ENCODE assay signal across 9 mouse cellular contexts in the genomic region with DNA sequence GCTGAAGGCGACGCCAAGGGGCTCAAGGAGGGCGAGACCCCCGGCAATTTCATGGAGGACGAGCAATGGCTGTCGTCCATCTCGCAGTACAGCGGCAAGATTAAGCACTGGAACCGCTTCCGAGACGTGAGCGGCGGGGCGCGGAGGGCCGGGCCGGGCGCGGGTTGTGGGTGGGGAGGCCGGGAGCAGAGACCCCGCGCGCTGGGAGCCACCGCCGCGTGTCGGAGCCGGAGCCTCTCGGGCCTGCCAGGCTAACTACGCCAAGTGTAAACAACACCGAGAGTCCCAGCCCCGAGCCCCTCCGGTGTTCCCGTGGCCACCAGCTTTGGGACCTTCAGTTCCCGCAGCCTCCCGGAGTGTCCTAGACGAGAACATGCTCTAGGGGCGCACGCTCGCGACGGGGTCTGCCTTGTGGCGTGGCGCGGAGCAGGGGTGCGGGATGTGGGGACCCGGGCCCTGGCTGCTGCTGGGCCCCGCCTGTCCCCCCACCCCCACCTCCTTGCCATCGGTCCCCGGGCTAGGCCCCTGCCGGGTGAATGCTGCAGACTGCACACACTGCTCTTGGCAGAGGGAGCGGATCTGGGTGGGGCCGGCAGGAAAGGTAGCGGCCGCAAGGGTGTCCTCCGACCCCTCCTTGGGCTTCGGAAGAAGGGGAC. TPM values are rescaled to one million over a fixed set of nuclear protein-coding genes. Genes with fewer than 3 reads are reported as not detected.
DNase-seq lines count a peak whose midpoint lies in the region; ATAC-seq and TF ChIP-seq lines count a peak whose summit lies in the region.
"Had no signal": no experiment of that assay in that cellular context is flagged by ENCODE, and none has a peak within 500 bp of the region (broad histone marks: within the 10 kb centered on the region; RNA-seq: fewer than 3 reads in every experiment).

No protein-coding gene starts in this region.

- peaks cover 25% of the 10 kb centered on the region for H3K4me1 ChIP-seq in embryonic facial prominence, embryonic 15.5 days
- H3K4me1 ChIP-seq in heart, postnatal 0 days (ENCODE audit: control insufficient read depth, insufficient read depth) = peaks cover 5% of the 10 kb centered on the region; the same call in 1 of the 2 replicates

- H3K4me2 ChIP-seq in embryonic facial prominence, embryonic 15.5 days (replicated peaks) = peak overlapping the region; percentile 99
- H3K4me2 ChIP-seq in heart, postnatal 0 days (ENCODE audit: low read depth, low read length) = peak overlapping the region; percentile 79

- ATAC-seq in embryonic facial prominence, embryonic 15.5 days (ENCODE audit: insufficient number of reproducible peaks, low FRiP score, low TSS enrichment, low read depth) = peak; percentile 44; the same call in 1 of the 2 replicates
- peak; percentile 77 for ATAC-seq in heart, postnatal 0 days (ENCODE audit: insufficient read depth, low read depth)
- ATAC-seq in megakaryocyte progenitor cell, adult 5-6 weeks (replicated peaks; ENCODE audit: poor library complexity) = peak; percentile 63

- no peaks in the 10 kb centered on the region for H3K36me3 ChIP-seq in embryonic facial prominence, embryonic 15.5 days
- H3K36me3 ChIP-seq in heart, postnatal 0 days (replicated peaks; ENCODE audit: control insufficient read depth, insufficient read depth, low read length) = no peaks in the 10 kb centered on the region

- peak; percentile 49 for DNase-seq in layer of hippocampus, adult 11-12 months (ENCODE audit: low spot score)
- no peak for DNase-seq in layer of hippocampus, adult 9-11 months
- peak; percentile 43 to 55 for DNase-seq in adrenal gland, postnatal 36 days
- peak; percentile 38 for DNase-seq in heart, postnatal 0 days (ENCODE audit: low spot score)
- DNase-seq in layer of hippocampus, postnatal 25 days (ENCODE audit: extremely low spot score in 1 of 2, low spot score in 1 of 2) = peak; percentile 47 to 70
- DNase-seq in right cerebral cortex, postnatal 4 days = peak; percentile 75

- no peaks in the 10 kb centered on the region for H3K9me3 ChIP-seq in embryonic facial prominence, embryonic 15.5 days (replicated peaks)
- no peaks in the 10 kb centered on the region for H3K9me3 ChIP-seq in heart, postnatal 0 days (replicated peaks; ENCODE audit: control insufficient read depth, low read length)

- TF ChIP-seq CTCF in heart, postnatal 0 days (IDR thresholded peaks at IDR 0.05; ENCODE audit: low read depth) = no peak; the same call in 1 of the 2 replicates

- under 1% methylated on average over 56 of the region's 57 CpGs for WGBS in embryonic facial prominence, embryonic 15.5 days
- WGBS in heart, postnatal 0 days = under 1% methylated on average over 57 of the region's 57 CpGs

- H3K27ac ChIP-seq in embryonic facial prominence, embryonic 15.5 days (replicated peaks) = 0 out of 2 replicates have a peak overlapping the region, but pooled peaks have one; percentile 28
- no peak overlapping the region for H3K27ac ChIP-seq in heart, postnatal 0 days (ENCODE audit: low read depth)

- peak overlapping the region; percentile 61 for H3K4me3 ChIP-seq in embryonic facial prominence, embryonic 15.5 days (replicated peaks)
- peak overlapping the region; percentile 51 for H3K4me3 ChIP-seq in heart, postnatal 0 days (ENCODE audit: low read depth, low read length)

- H3K9ac ChIP-seq in embryonic facial prominence, embryonic 15.5 days = peak overlapping the region; percentile 53
- peak overlapping the region; percentile 59 for H3K9ac ChIP-seq in heart, postnatal 0 days (replicated peaks; ENCODE audit: low read depth, low read length)

- H3K27me3 ChIP-seq in embryonic facial prominence, embryonic 15.5 days = peaks cover 42% of the 10 kb centered on the region
- H3K27me3 ChIP-seq in heart, postnatal 0 days (ENCODE audit: control insufficient read depth, insufficient read depth, low read length) = peaks cover 70% of the 10 kb centered on the region

- no peak for TF ChIP-seq EP300 in heart, postnatal 0 days (IDR thresholded peaks at IDR 0.05; ENCODE audit: low read depth)

RNA-seq across cellular contexts. Expression of a gene that starts 0.6 kb away (rescaled TPM):
- 10 to 100 TPM; 29.0 to 34.4 TPM for total RNA-seq in adrenal gland, postnatal 36 days (2021)
- polyA plus RNA-seq in embryonic facial prominence, embryonic 15.5 days (2015; fragmentation: Nextera tagmentation; extraction: Ambion mirVana) = 11.9 and 12.2 TPM in 2 replicates
- 18.3 and 18.4 TPM in 2 replicates for total RNA-seq in heart, postnatal 0 days (2014; rRNA removed; ENCODE audit: low replicate concordance)
- 5.2 and 5.7 TPM in 2 replicates for polyA plus RNA-seq in heart, postnatal 0 days (2015; fragmentation: Nextera tagmentation; extraction: Ambion mirVana)
- 100 to 1,000 TPM; 509 to 518 TPM for total RNA-seq in layer of hippocampus, postnatal 25 days (2021)
- total RNA-seq in megakaryocyte progenitor cell, adult 5-6 weeks (2015) = 0.02 TPM in 1 of 2 replicates, not detected in the other
- total RNA-seq in megakaryocyte progenitor cell, adult 5-6 weeks (2017) = not detected in 2 replicates
- total RNA-seq: MEL had no signal

Comparison
In these comparisons a context has a peak if more than half of its experiments do, and no peak if none do; other contexts are left out.
1. RNA of a gene that starts 0.6 kb away (total RNA-seq): 509 to 518 TPM in layer of hippocampus, postnatal 25 days, 29.0 to 34.4 TPM in adrenal gland, postnatal 36 days and 18.3 to 18.4 TPM in heart, postnatal 0 days; 0.02 TPM in megakaryocyte progenitor cell, adult 5-6 weeks; every median in the first group is over 10 times any median in the second.
2. Peak in every context shown above with its lines, with median percentiles within 50 percentile points of each other: ATAC-seq.